Mouse (Mus musculus) heart, postnatal 0 days (tissue): ENCODE results near the gene Timm23.

Experiments
- CTCF ChIP-seq: IDR thresholded peaks from 2 replicates; pipeline ENCODE4 v1.5.1; 2016; ENCODE audit warnings: antibody characterized with exemption, control low read depth, low read depth
- EP300 ChIP-seq: IDR thresholded peaks from 2 replicates; pipeline ENCODE4 v1.6.1; 2016; ENCODE audit warnings: antibody characterized with exemption, low read depth

- TF ChIP-seq EP300 (peak; percentile 88), CTCF (no peak)
Observed at GRCm38 (mm10) chr14:32159690-32160246, 41.9 kb downstream of the Timm23 start, which contains the start of gene Ncoa4.
